Mouse (Mus musculus) heart, postnatal 10 days (tissue): ENCODE results near the gene Cyp11a1. TPM values are rescaled to one million over a fixed set of nuclear protein-coding genes. Genes with fewer than 3 reads are reported as not detected.

Source experiments
- DNase-seq, 2 experiments: peaks; one replicate each; pipeline ENCODE4 v3.0.0; 2021
- intact Hi-C: fragments of 180-260 bp; cut with DNase I; formaldehyde crosslinking; loops from one replicate; pipeline ENCODE4 v1.15.1; 2025
- total RNA-seq, 2 experiments: library from RNA; stranded (reverse); gene quantifications; 2 replicates each; pipeline ENCODE4 v1.2.3; 2021

The Cyp11a1 gene
- total RNA-seq, 2 experiments from 2014 or later, result 0.35 to 0.50 TPM

GRCm38 (mm10) chr9:57998685-57999084, 7.5 kb upstream of the Cyp11a1 start:
- no peak for DNase-seq
- intact Hi-C loops, result loop anchor here (1.0 to 5.0 kb wide), 5 partner anchors 63 to 336 kb away; no protein-coding TSS in a partner anchor

- intact Hi-C loops, result loop anchor here (5.0 kb wide), 2 partner anchors 237 to 337 kb away; no protein-coding TSS in a partner anchor
- no peak for DNase-seq
Measured at GRCm38 (mm10) chr9:57999676-58000075, 6.5 kb upstream of the Cyp11a1 start.

GRCm38 (mm10) chr9:58003272-58003671, 2.9 kb upstream of the Cyp11a1 start:
- intact Hi-C loops, result no loop called here
- no peak for DNase-seq

GRCm38 (mm10) chr9:58008336-58009014, 2.3 kb downstream of the Cyp11a1 start:
- DNase-seq, result no peak
- intact Hi-C loops, result no loop called here

- peak; percentile 88 to 89 for DNase-seq
- intact Hi-C loops, result no loop called here
Measured at GRCm38 (mm10) chr9:58009015-58009362, 2.8 kb downstream of the Cyp11a1 start.

- intact Hi-C loops, result no loop called here
- DNase-seq, result no peak
Measured at GRCm38 (mm10) chr9:58009588-58009987, 3.4 kb downstream of the Cyp11a1 start.

GRCm38 (mm10) chr9:58011027-58011426, 4.8 kb downstream of the Cyp11a1 start:
- intact Hi-C loops, result no loop called here
- DNase-seq, result no peak

GRCm38 (mm10) chr9:58011552-58011951, 5.3 kb downstream of the Cyp11a1 start:
- no peak for DNase-seq
- intact Hi-C loops, result no loop called here

- intact Hi-C loops, result no loop called here
- no peak for DNase-seq
Measured at GRCm38 (mm10) chr9:58012486-58012885, 6.3 kb downstream of the Cyp11a1 start.

GRCm38 (mm10) chr9:58012935-58013334, 6.7 kb downstream of the Cyp11a1 start:
- intact Hi-C loops, result no loop called here
- no peak for DNase-seq

- no peak for DNase-seq
- intact Hi-C loops, result no loop called here
Measured at GRCm38 (mm10) chr9:58014393-58015160, 8.4 kb downstream of the Cyp11a1 start.

- no peak for DNase-seq
- intact Hi-C loops, result no loop called here
Measured at GRCm38 (mm10) chr9:58015856-58016255, 9.6 kb downstream of the Cyp11a1 start.

GRCm38 (mm10) chr9:58016962-58017361, 10.8 kb downstream of the Cyp11a1 start:
- intact Hi-C loops, result no loop called here
- DNase-seq, result no peak

GRCm38 (mm10) chr9:58018385-58018784, 12.2 kb downstream of the Cyp11a1 start:
- intact Hi-C loops, result no loop called here
- DNase-seq, result no peak

- intact Hi-C loops, result no loop called here
Measured at GRCm38 (mm10) chr9:58025995-58026394, 19.8 kb downstream of the Cyp11a1 start.

GRCm38 (mm10) chr9:58027426-58028180, 21.4 kb downstream of the Cyp11a1 start:
- intact Hi-C loops, result no loop called here
- no peak for DNase-seq

More at GRCm38 (mm10) chr9:58025995-58026394, 19.8 kb downstream of the Cyp11a1 start:
- no peak for DNase-seq

- intact Hi-C loops, result no loop called here
- DNase-seq, result no peak
Measured at GRCm38 (mm10) chr9:58028841-58029240, 22.6 kb downstream of the Cyp11a1 start.

GRCm38 (mm10) chr9:58029635-58030034, 23.4 kb downstream of the Cyp11a1 start:
- intact Hi-C loops, result no loop called here
- no peak for DNase-seq

GRCm38 (mm10) chr9:58031895-58032294, 25.7 kb downstream of the Cyp11a1 start:
- intact Hi-C loops, result no loop called here
- DNase-seq, result no peak

GRCm38 (mm10) chr9:58035519-58035918, 29.3 kb downstream of the Cyp11a1 start:
- intact Hi-C loops, result loop anchor here (5.0 kb wide), 1 partner anchor 232 kb away; no protein-coding TSS in a partner anchor
- no peak for DNase-seq
